Comparison of ENCODE assay signal across 9 mouse cellular contexts in genomic region chr9:100560251-100560890, GRCm38 (mm10). TPM values are rescaled to one million over a fixed set of nuclear protein-coding genes. Genes with fewer than 3 reads are reported as not detected.
DNase-seq lines count a peak whose midpoint lies in the region; ATAC-seq lines count a peak whose summit lies in the region.
"Had no signal": no experiment of that assay in that cellular context is flagged by ENCODE, and none has a peak within 500 bp of the region (broad histone marks: within the 10 kb centered on the region; RNA-seq: fewer than 3 reads in every experiment).

No protein-coding gene starts in this region.

- DNase-seq in left cerebral cortex, postnatal 14 days (ENCODE audit: low spot score in 2 of 2), result peak; percentile 10 to 62
- DNase-seq in left cerebral cortex, adult 11 months (ENCODE audit: low spot score), result no peak
- peak; percentile 21 for DNase-seq in 416B (ENCODE audit: low read depth)
- peak; percentile 72 for DNase-seq in brain, embryonic 18.5 days (ENCODE audit: low read depth, low spot score)
- DNase-seq in cerebellum, postnatal 25 days, result peak; percentile 65 to 71
- no peak for DNase-seq in thymus, adult 18-20 months
- DNase-seq: kidney, adult 9 months; midbrain, embryonic 14.5 days had no signal

- intact Hi-C loops in left cerebral cortex, postnatal 14 days (cut with DNase I), result no loop called here

- ATAC-seq in erythroblast, adult 5-6 weeks (replicated peaks; ENCODE audit: low FRiP score, poor library complexity, severe bottlenecking), result no peak

RNA-seq across cellular contexts. Expression of gene Slc35g2, which starts 10.5 kb away (rescaled TPM):
- 10 to 100 TPM; 13.4 to 17.1 TPM for total RNA-seq in left cerebral cortex, postnatal 14 days (2021)
- total RNA-seq in erythroblast, adult 5-6 weeks (2015; ENCODE audit: low replicate concordance), result not detected in 2 replicates
- total RNA-seq in erythroblast, adult 5-6 weeks (2017; ENCODE audit: low replicate concordance), result not detected in 2 replicates

RNA-seq across cellular contexts. Expression of gene Nck1, which starts 14.4 kb away (rescaled TPM):
- 10 to 100 TPM; 31.5 to 35.5 TPM for total RNA-seq in left cerebral cortex, postnatal 14 days (2021)
- 5.2 and 7.5 TPM in 2 replicates for total RNA-seq in erythroblast, adult 5-6 weeks (2015; ENCODE audit: low replicate concordance)
- 9.5 and 10.2 TPM in 2 replicates for total RNA-seq in erythroblast, adult 5-6 weeks (2017; ENCODE audit: low replicate concordance)

RNA-seq across cellular contexts. Expression of gene Stag1, which starts 37.2 kb away (rescaled TPM):
- 10 to 100 TPM; 33.4 to 34.3 TPM for total RNA-seq in left cerebral cortex, postnatal 14 days (2021)
- 22.8 and 50.5 TPM in 2 replicates for total RNA-seq in erythroblast, adult 5-6 weeks (2015; ENCODE audit: low replicate concordance)
- total RNA-seq in erythroblast, adult 5-6 weeks (2017; ENCODE audit: low replicate concordance), result 64.5 and 64.7 TPM in 2 replicates

Comparison
In these comparisons a context has a peak if more than half of its experiments do, and no peak if none do; other contexts are left out.
1. DNase-seq: peak in left cerebral cortex, postnatal 14 days (2 of 2), 416B (single experiment), brain, embryonic 18.5 days (single experiment) and cerebellum, postnatal 25 days (2 of 2); none in left cerebral cortex, adult 11 months (single experiment) and thymus, adult 18-20 months (0 of 2).
2. RNA of gene Slc35g2, which starts 10.5 kb away (total RNA-seq): 13.4 to 17.1 TPM in left cerebral cortex, postnatal 14 days; not detected in erythroblast, adult 5-6 weeks; every median in the first group is over 10 times any median in the second.